ENCODE assay signal across 29 mouse cellular contexts in genomic region chr1:34722674-34723073, GRCm38 (mm10).
DNase-seq lines count a peak whose midpoint lies in the region; ATAC-seq lines count a peak whose summit lies in the region.
"Had no signal": no experiment of that assay in that cellular context is flagged by ENCODE, and none has a peak within 500 bp of the region (broad histone marks: within the 10 kb centered on the region; RNA-seq: fewer than 3 reads in every experiment).

No protein-coding gene starts in this region.

- no peaks in the 10 kb centered on the region for H3K36me3 ChIP-seq in embryonic facial prominence, embryonic 13.5 days
- H3K36me3 ChIP-seq in embryonic facial prominence, embryonic 10.5 days (replicated peaks), result no peaks in the 10 kb centered on the region
- H3K36me3 ChIP-seq in lung, embryonic 15.5 days, result no peaks in the 10 kb centered on the region
- no peaks in the 10 kb centered on the region for H3K36me3 ChIP-seq in embryonic facial prominence, embryonic 14.5 days (ENCODE audit: control insufficient read depth, insufficient read depth, low read length)
- no peaks in the 10 kb centered on the region for H3K36me3 ChIP-seq in stomach, embryonic 16.5 days (ENCODE audit: control insufficient read depth, insufficient read depth, low read length)
- H3K36me3 ChIP-seq in forebrain, embryonic 10.5 days (replicated peaks), result no peaks in the 10 kb centered on the region
- H3K36me3 ChIP-seq: kidney, embryonic 15.5 days; liver, embryonic 15.5 days; midbrain, embryonic 10.5 days; midbrain, embryonic 15.5 days; neural tube, embryonic 15.5 days had no signal

- no peak overlapping the region for H3K4me3 ChIP-seq in embryonic facial prominence, embryonic 13.5 days
- no peak overlapping the region for H3K4me3 ChIP-seq in embryonic facial prominence, embryonic 10.5 days
- no peak overlapping the region for H3K4me3 ChIP-seq in lung, embryonic 15.5 days
- no peak overlapping the region for H3K4me3 ChIP-seq in embryonic facial prominence, embryonic 14.5 days (ENCODE audit: low read depth, low read length)
- H3K4me3 ChIP-seq in stomach, embryonic 16.5 days (replicated peaks; ENCODE audit: low read length), result no peak overlapping the region
- no peak overlapping the region for H3K4me3 ChIP-seq in forebrain, embryonic 10.5 days
- H3K4me3 ChIP-seq: forebrain, embryonic 13.5 days; hindbrain, embryonic 13.5 days; kidney, embryonic 15.5 days; liver, embryonic 15.5 days; midbrain, embryonic 10.5 days; midbrain, embryonic 15.5 days; neural tube, embryonic 15.5 days had no signal

- H3K27me3 ChIP-seq in embryonic facial prominence, embryonic 13.5 days, result no peaks in the 10 kb centered on the region
- no peaks in the 10 kb centered on the region for H3K27me3 ChIP-seq in embryonic facial prominence, embryonic 10.5 days (replicated peaks; ENCODE audit: low read depth, poor library complexity, severe bottlenecking)
- H3K27me3 ChIP-seq in lung, embryonic 15.5 days, result no peaks in the 10 kb centered on the region
- H3K27me3 ChIP-seq in embryonic facial prominence, embryonic 14.5 days (replicated peaks; ENCODE audit: control insufficient read depth, insufficient read depth, low read length), result no peaks in the 10 kb centered on the region
- H3K27me3 ChIP-seq in stomach, embryonic 16.5 days (ENCODE audit: control insufficient read depth, insufficient read depth, low read length), result no peaks in the 10 kb centered on the region
- H3K27me3 ChIP-seq in forebrain, embryonic 10.5 days (ENCODE audit: poor library complexity, severe bottlenecking), result no peaks in the 10 kb centered on the region
- H3K27me3 ChIP-seq: CH12.LX; forebrain, embryonic 13.5 days; hindbrain, embryonic 13.5 days; kidney, embryonic 15.5 days; liver, embryonic 15.5 days; midbrain, embryonic 15.5 days; neural tube, embryonic 15.5 days had no signal

- no peak overlapping the region for H3K9ac ChIP-seq in embryonic facial prominence, embryonic 13.5 days
- H3K9ac ChIP-seq in lung, embryonic 15.5 days, result no peak overlapping the region
- no peak overlapping the region for H3K9ac ChIP-seq in embryonic facial prominence, embryonic 14.5 days (ENCODE audit: low read depth, low read length)
- H3K9ac ChIP-seq in stomach, embryonic 16.5 days (ENCODE audit: low read length), result no peak overlapping the region
- H3K9ac ChIP-seq: forebrain, embryonic 13.5 days; hindbrain, embryonic 13.5 days; kidney, embryonic 15.5 days; liver, embryonic 15.5 days; midbrain, embryonic 15.5 days; neural tube, embryonic 15.5 days had no signal

- no peaks in the 10 kb centered on the region for H3K9me3 ChIP-seq in embryonic facial prominence, embryonic 13.5 days
- H3K9me3 ChIP-seq in embryonic facial prominence, embryonic 10.5 days, result no peaks in the 10 kb centered on the region
- no peaks in the 10 kb centered on the region for H3K9me3 ChIP-seq in lung, embryonic 15.5 days
- H3K9me3 ChIP-seq in embryonic facial prominence, embryonic 14.5 days (ENCODE audit: control insufficient read depth, low read length), result no peaks in the 10 kb centered on the region
- no peaks in the 10 kb centered on the region for H3K9me3 ChIP-seq in stomach, embryonic 16.5 days (replicated peaks; ENCODE audit: control insufficient read depth, low read length)
- H3K9me3 ChIP-seq in forebrain, embryonic 10.5 days, result no peaks in the 10 kb centered on the region
- H3K9me3 ChIP-seq: forebrain, embryonic 13.5 days; hindbrain, embryonic 13.5 days; kidney, embryonic 15.5 days; liver, embryonic 15.5 days; midbrain, embryonic 10.5 days; midbrain, embryonic 15.5 days; neural tube, embryonic 15.5 days had no signal

- H3K27ac ChIP-seq in embryonic facial prominence, embryonic 13.5 days, result peak overlapping the region; percentile 11; the same call in 1 of the 2 replicates
- H3K27ac ChIP-seq in embryonic facial prominence, embryonic 10.5 days (replicated peaks), result no peak overlapping the region
- H3K27ac ChIP-seq in lung, embryonic 15.5 days, result no peak overlapping the region
- H3K27ac ChIP-seq in embryonic facial prominence, embryonic 14.5 days (replicated peaks; ENCODE audit: low read depth, low read length), result no peak overlapping the region
- peak overlapping the region; percentile 84 for H3K27ac ChIP-seq in stomach, embryonic 16.5 days (ENCODE audit: low read length)
- H3K27ac ChIP-seq in forebrain, embryonic 10.5 days, result no peak overlapping the region
- H3K27ac ChIP-seq: forebrain, embryonic 13.5 days; hindbrain, embryonic 13.5 days; kidney, embryonic 15.5 days; liver, embryonic 15.5 days; midbrain, embryonic 10.5 days; midbrain, embryonic 15.5 days; neural tube, embryonic 15.5 days had no signal

- WGBS in embryonic facial prominence, embryonic 13.5 days, result 69% methylated on average over 5 of the region's 5 CpGs
- 81% methylated on average over 5 of the region's 5 CpGs for WGBS in embryonic facial prominence, embryonic 10.5 days
- 36% methylated on average over 5 of the region's 5 CpGs for WGBS in lung, embryonic 15.5 days
- WGBS in embryonic facial prominence, embryonic 14.5 days, result 67% methylated on average over 5 of the region's 5 CpGs
- WGBS in stomach, embryonic 16.5 days, result 42% methylated on average over 5 of the region's 5 CpGs
- WGBS in forebrain, embryonic 10.5 days, result 86% methylated on average over 5 of the region's 5 CpGs

- no peak for DNase-seq in embryonic facial prominence, embryonic 10.5 days (ENCODE audit: low spot score)
- DNase-seq in lung, adult 18-20 months, result no peak
- peak; percentile 51 for DNase-seq in embryonic facial prominence, embryonic 14.5 days (ENCODE audit: low spot score)
- DNase-seq in forebrain, embryonic 10.5 days (ENCODE audit: extremely low spot score, low spot score), result no peak
- DNase-seq: adrenal gland, adult 8-10 months; cerebellum, adult 2 months; cerebellum, postnatal 14 days; gastrocnemius, postnatal 10 days; heart, adult 18-20 months; heart, postnatal 4 days; lung, postnatal 14 days; retina, postnatal 1 day; right cerebral cortex, postnatal 14 days; thymus, postnatal 14 days had no signal

- no peak for ATAC-seq in embryonic facial prominence, embryonic 13.5 days (ENCODE audit: insufficient number of reproducible peaks, insufficient read depth, low FRiP score, low TSS enrichment, low read depth)
- 0 out of 2 replicates have a peak, but pooled peaks have one; percentile 50 for ATAC-seq in lung, embryonic 15.5 days (ENCODE audit: borderline replicate concordance, extremely low read depth, low FRiP score, low TSS enrichment)
- peak; percentile 79 for ATAC-seq in embryonic facial prominence, embryonic 14.5 days (ENCODE audit: low read depth)
- ATAC-seq in stomach, embryonic 16.5 days (ENCODE audit: insufficient read depth, low FRiP score), result peak; percentile 72
- no peak for ATAC-seq in erythroid progenitor cell, adult 5-6 weeks (replicated peaks; ENCODE audit: low FRiP score, poor library complexity, severe bottlenecking)
- ATAC-seq: activated CD4-positive, CD25-positive, alpha-beta regulatory T cell, adult 4 months; forebrain, embryonic 13.5 days; intestine, postnatal 0 days; midbrain, embryonic 15.5 days had no signal

- no peak overlapping the region for H3K4me2 ChIP-seq in embryonic facial prominence, embryonic 13.5 days
- no peak overlapping the region for H3K4me2 ChIP-seq in lung, embryonic 15.5 days
- no peak overlapping the region for H3K4me2 ChIP-seq in embryonic facial prominence, embryonic 14.5 days (ENCODE audit: low read depth, low read length)
- no peak overlapping the region for H3K4me2 ChIP-seq in stomach, embryonic 16.5 days (ENCODE audit: low read depth, low read length)
- H3K4me2 ChIP-seq: forebrain, embryonic 13.5 days; heart, embryonic 11.5 days; hindbrain, embryonic 13.5 days; kidney, embryonic 15.5 days; liver, embryonic 15.5 days; midbrain, embryonic 15.5 days; neural tube, embryonic 15.5 days had no signal

- 0 out of 2 replicates have a peak, but pooled peaks cover 5% of the 10 kb centered on the region for H3K4me1 ChIP-seq in embryonic facial prominence, embryonic 13.5 days
- H3K4me1 ChIP-seq in embryonic facial prominence, embryonic 10.5 days, result 0 out of 2 replicates have a peak, but pooled peaks cover 2% of the 10 kb centered on the region
- H3K4me1 ChIP-seq in lung, embryonic 15.5 days, result no peaks in the 10 kb centered on the region
- no peaks in the 10 kb centered on the region for H3K4me1 ChIP-seq in embryonic facial prominence, embryonic 14.5 days (ENCODE audit: control insufficient read depth, insufficient read depth, low read length)
- H3K4me1 ChIP-seq in stomach, embryonic 16.5 days (ENCODE audit: control insufficient read depth, insufficient read depth, low read length), result no peaks in the 10 kb centered on the region
- no peaks in the 10 kb centered on the region for H3K4me1 ChIP-seq in forebrain, embryonic 10.5 days
- H3K4me1 ChIP-seq: forebrain, embryonic 13.5 days; hindbrain, embryonic 13.5 days; kidney, embryonic 15.5 days; liver, embryonic 15.5 days; midbrain, embryonic 10.5 days; midbrain, embryonic 15.5 days; neural tube, embryonic 15.5 days had no signal

Comparison
In these comparisons a context has a peak if more than half of its experiments do, and no peak if none do; other contexts are left out.
1. ATAC-seq: peak in lung, embryonic 15.5 days (single experiment), embryonic facial prominence, embryonic 14.5 days (single experiment) and stomach, embryonic 16.5 days (single experiment); none in embryonic facial prominence, embryonic 13.5 days (single experiment) and erythroid progenitor cell, adult 5-6 weeks (single experiment).
2. H3K27ac ChIP-seq: peak in embryonic facial prominence, embryonic 13.5 days (single experiment) and stomach, embryonic 16.5 days (single experiment); none in embryonic facial prominence, embryonic 10.5 days (single experiment), lung, embryonic 15.5 days (single experiment), embryonic facial prominence, embryonic 14.5 days (single experiment) and forebrain, embryonic 10.5 days (single experiment).